Mouse (Mus musculus): ENCODE measurements around the gene Nat8l. TPM values are rescaled to one million over a fixed set of nuclear protein-coding genes. Genes with fewer than 3 reads are reported as not detected.
"Not testable (repeated sequence)": the region's sequence is repeated elsewhere in the genome, so short reads cannot be mapped to it uniquely, and the experiment has no call there.

Gene Nat8l
- total RNA-seq (2021), result 17.1 and 18.7 TPM in 2 replicates
- long read RNA-seq, experiment 1, full-length matches to known transcripts, result 9 of 14 reads
- long read RNA-seq, experiment 1, partial matches to known transcripts, result 0 of 14 reads
- long read RNA-seq, experiment 1, other reads (novel, unspliced or antisense), result 5 of 14 reads
- long read RNA-seq, experiment 2, full-length matches to known transcripts, result 8 of 19 reads
- long read RNA-seq, experiment 2, partial matches to known transcripts, result 1 of 19 reads
- long read RNA-seq, experiment 2, other reads (novel, unspliced or antisense), result 10 of 19 reads

DNA sequence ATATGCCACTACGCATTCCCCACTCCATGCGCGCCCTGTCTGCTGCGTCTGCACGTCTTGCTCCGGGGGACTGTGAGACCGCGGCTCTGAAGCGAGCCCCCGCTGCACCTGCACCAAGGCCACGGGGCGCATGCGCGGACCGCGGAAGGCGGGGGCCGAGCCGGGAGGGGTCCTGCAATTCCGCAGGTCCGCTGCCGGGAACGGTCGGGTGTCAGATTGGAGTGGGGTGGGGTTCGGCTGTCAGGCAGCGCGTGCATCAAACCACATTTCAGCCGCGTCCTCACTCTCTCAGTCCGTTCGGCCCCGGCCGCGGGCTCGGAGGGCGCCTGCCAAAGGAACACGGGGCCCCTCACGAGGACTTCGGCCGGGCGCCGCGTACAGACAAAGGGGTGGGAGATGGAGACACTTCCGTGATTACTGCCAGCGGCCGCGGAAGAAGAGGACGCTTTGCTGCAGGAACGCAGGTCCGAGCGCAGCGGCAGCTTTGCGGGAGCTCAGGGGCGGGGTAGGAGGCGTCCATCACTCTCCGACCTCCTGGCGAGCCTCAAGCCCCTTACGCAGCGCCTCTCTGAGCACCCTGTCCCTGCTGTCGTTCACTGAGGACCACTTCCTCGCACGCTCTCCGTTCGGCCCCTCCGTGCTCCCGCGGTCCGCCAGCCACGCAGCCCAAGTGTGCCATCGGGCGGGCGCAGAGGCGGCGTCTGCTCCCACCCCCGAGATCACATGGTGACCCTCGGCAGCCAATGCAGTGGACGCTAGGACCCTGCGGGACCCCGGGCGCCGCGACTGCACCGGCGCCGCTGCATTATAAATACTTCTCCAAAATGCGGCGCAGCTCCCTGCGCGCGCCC is at the start of gene Nat8l:
TSS of gene Nat8l (plus strand) at position 142 of the 851 bp plus-strand sequence.
- peak; percentile 70 for DNase-seq

DNA sequence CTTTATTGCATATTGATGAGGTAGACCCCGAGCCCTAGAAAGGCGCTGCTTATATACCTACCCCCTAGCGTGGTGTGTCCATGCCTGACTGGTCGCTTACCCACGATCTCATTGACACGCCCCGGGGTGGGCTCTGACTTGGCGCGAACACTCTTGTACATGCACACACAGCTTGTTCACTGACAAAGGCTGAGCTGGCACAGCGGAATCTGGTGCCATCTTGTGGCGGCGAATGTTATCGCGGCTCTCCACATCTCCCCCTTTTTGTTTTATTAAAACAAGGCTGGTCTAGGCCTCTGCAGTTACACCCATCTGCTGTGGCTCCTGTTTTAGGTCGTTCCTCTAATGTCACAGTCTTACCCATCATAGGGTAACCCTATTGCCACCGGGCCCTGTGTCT is 48.7 kb upstream of the Nat8l start:
- not testable (repeated sequence) for DNase-seq

DNA sequence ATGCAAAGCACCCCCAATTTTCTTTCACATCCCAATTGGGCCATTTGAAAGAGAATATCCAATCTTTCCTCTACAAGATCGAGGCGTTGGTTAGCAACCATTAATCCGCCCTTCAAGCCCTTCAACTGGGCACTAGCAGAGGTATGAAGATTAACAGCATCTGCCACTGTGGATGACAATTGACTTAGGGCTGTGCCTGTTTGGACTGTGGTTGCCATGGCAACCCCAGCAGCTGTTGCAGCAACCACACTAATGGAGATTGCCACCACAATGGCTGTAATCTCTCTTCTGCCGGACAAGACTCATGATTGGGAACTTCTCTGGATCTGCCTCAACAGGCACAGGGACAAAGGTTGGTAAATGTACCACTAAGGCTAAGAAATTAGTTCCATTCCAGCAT is 47.5 kb upstream of the Nat8l start:
- DNase-seq, result no peak

DNA sequence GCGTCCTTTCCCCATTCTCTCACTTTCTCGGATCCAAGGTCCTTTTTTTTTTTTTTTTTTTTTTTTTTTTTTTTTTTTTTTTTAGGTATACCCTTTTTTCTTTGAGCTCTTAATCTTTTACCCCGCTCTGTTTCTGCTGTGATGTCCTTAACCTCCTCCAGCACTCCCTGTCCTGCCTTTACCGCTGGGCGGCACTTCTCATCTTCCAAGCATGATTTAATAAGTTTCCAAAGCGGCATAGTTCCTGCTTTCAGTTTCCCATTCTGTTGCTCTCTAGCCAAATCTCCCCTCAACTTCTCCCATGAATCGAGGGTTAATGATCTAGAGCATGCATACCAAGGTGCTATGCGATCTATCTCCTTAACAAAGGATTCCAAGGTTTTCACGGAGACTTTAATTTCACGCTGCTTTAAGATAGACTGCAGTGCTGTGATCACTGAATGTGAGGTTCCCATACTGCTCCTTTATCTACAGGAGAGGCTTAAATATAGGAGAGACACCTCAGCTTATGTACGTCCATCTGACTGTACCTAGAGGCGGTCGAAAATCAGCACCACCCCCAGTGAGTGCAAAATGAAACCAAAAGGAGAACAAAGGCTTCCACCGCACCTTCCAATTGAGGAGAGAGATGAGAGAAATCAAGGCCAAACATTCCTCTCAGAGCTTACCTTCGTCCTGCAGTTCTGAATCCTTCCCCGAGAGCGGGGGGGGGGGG is 42.2 kb upstream of the Nat8l start:
- no peak for DNase-seq

DNA sequence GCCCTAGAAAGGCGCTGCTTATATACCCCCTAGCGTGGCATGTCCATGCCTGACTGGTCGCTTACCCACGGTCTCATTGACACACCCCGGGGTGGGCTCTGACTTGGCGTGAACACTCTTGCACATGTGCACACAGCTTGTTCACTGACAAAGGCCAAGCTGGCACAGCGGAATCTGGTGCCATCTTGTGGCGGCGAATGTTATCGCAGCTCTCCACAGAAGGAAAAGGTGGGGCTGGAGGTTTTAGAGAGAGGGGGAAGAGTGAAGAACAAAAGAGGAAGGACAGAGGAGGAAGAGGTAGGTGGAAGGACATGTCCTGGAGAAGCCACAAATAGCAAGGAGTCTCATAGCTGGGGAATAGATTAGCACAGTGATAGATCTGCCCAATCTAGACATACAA is 41.4 kb upstream of the Nat8l start:
- DNase-seq, result peak; percentile 83

DNA sequence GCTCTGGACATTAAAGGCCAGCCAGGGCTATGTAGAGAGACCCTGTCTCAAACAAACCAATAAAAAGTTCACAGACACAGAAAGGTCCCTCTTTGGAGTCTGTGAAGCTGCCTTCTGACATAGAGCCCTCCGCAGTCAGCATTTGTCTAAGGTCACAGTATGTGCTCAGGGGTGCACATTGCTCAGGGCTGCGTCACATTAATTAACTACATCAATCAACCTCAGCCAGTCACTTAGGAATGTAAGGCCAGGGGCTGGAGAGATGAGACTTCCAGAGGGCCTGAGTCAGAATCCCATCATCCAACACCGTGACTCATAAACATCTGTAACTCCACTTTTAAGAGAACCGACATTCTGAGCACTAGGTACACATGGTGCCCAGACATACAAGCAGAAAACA is 39.9 kb upstream of the Nat8l start:
- peak; percentile 52 for DNase-seq

DNA sequence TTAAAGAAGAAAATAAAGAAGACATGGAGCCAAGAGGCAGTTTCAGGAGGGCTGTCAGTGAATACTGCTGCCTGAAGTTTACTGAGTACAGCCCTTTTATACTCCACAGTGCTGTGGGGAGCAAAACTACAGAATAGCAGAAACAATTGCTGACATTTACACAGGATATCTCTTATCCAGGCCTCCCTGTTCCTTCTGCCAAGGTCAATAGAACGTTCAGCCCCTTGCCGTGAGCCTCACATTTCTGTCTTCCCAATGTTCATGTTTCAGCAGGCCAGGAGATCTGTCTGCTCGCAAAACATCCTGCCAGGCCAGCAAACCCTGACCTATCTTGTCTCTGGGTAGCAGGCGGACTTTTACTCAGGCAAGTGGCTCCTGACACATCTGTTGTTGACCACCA is 36.4 kb upstream of the Nat8l start:
- DNase-seq, result no peak

DNA sequence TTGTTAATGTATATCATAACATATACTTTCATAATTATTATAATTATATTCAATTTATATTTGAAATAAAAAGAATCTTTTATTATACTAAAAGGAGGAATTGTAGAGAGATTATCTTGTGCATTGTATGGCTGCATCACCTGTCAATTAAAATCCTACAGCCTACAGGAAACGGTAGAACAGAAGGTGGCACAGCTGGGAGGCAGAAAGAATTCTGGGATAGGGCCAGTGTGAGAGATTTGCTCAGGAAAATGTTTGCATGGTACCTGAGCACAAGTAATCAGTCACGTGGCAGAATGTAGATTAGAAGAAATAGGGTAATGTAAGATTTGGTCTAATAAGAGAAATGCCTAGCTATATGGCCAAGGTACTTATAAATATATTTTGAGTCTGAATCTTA is 21.0 kb upstream of the Nat8l start:
- no peak for DNase-seq

DNA sequence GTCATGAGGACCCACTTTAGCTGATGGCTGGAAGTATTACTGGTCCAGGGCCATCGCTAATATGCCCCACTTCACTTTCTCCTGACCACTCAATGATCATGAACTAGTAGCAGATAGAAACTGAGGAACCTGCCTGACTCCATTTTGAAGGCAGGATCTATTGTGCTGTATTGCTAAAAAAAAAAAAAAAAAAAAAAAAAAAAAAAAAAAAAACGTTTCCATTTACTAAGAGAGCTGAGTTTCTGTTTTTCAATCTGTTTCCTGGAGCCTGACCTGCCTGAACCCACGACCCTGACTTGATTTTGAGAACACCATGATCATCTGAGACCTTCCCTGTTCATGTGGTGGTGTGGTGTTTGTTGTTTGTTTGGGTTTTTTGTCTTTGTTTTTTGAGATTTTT is 19.5 kb upstream of the Nat8l start:
- no peak for DNase-seq

DNA sequence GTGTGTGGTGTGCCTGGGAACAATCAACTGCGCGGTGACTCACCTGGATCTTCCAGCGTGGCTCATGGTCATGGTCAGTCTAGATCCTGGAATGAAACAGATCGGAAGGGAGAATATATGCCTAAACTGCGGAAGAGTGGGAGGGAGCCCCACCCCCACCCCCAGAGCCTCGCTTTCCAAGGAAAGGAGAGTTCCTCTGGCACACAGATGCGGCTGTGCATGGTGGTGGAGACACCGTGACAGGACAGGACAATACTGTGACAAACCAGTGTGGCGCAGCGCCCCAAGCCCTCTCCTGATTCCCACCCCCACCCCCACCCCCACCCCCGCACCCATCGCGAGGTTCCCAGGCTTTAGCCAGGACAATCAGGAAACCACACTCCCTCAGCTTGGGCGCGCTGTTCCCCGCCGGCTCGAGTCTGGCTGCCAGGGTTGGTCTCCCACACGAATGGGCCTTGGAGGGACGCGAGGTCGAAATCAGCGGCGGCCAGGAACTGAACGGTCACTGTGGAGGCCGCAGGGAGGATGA is 13.0 kb upstream of the Nat8l start:
- DNase-seq, result peak; percentile 61

DNA sequence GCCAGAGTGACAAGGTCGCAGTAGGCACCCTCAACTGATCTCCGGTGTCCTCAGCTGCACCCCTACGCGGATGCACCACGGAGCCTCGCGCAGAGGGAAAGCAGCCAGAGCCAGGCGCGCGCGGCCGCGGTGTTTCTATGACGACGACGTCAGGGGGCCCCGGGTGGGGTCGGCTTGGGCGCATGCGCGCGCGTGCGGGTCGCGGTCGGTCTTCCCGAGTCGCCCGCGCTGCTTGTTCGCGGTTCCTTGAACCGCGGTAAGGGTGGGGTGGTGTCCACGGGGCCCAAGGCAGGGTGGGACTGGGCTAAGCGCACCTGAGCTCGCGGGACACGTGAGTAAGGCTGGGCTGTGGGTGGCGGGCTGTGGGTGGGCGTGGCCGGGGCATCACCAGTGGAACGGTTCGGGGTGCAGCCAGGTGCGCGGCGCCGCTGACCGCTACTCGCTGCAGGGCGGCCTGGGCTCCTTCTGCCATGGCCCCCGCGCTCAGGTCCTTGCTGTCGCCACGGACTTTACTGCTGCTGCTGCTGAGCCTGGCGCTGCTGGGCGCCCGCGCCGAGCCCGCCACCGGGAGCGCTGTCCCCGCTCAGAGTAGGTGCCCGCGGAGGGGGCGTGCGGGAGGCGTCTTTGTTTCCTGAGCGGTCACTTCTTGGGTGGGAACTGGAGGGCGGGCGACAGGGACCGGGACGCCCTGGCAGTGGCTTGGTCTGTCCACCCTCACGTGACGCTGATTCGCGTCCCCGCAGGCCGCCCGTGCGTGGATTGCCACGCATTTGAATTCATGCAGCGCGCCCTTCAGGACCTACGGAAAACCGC is 12.3 kb upstream of the Nat8l start, which contains the start of gene Gm1673:
TSS of gene Gm1673 (plus strand) at position 125 of the 813 bp plus-strand sequence.
- DNase-seq, result peak; percentile 95

DNA sequence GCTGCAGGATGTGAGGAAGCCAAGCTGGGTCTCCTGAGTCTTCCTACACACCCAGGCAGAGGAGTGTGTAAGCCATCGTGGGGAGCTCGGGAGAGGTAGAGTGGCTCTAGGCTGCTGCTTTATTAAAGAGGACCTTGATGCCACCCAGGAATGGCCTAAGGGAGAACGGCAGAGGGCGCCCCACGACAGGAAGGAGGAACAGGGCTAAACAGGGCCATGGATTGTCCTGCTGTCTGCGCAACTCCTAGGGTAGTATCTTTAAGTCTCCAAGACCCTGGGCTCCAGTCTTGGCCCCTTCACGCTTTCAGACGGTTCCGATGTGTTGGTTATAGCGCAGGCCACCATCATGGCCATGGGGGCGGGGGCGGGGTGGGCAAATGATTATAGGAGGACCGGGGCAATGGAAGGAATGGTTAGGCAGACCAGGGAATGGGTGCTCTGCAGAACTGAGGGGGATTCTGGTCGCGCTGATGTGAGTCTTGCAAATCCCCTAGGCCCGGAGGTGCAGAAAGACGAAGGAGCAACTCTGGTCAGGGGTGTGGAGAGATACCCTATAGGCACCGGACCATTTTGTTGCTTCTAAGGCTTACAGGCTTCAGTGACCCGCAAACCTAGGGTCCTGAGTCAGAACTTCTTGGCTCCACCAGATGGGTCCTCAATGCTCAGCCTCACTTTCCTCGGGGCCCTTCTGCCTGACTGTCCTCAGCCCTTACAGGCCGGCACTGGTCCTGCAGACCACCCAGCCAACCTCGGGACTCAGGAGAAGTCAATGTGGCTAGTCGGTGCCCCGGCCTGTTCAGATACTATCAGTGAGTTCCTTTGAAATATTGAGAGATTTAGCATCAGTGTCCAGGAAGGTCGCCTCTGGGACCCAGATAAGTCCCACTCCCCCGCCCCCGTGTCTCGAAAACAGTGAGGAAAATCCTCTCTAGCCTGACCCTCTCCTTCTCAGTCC is 836 bp upstream of the Nat8l start:
- peak; percentile 89 for DNase-seq

DNA sequence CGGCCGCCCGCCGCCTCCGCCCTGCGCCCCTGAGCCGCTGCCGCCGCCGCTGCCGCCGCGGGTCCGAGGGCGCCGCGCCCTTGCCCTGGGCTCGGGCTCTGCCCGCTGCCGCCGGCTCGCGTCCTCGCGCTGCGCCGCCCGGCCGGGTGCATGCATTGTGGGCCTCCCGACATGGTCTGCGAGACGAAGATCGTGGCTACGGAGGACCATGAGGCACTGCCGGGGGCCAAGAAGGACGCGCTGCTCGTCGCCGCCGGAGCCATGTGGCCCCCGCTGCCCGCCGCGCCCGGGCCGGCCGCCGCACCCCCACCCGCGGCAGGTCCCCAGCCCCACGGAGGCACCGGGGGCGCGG is 886 bp downstream of the Nat8l start:
- peak; percentile 38 for DNase-seq

DNA sequence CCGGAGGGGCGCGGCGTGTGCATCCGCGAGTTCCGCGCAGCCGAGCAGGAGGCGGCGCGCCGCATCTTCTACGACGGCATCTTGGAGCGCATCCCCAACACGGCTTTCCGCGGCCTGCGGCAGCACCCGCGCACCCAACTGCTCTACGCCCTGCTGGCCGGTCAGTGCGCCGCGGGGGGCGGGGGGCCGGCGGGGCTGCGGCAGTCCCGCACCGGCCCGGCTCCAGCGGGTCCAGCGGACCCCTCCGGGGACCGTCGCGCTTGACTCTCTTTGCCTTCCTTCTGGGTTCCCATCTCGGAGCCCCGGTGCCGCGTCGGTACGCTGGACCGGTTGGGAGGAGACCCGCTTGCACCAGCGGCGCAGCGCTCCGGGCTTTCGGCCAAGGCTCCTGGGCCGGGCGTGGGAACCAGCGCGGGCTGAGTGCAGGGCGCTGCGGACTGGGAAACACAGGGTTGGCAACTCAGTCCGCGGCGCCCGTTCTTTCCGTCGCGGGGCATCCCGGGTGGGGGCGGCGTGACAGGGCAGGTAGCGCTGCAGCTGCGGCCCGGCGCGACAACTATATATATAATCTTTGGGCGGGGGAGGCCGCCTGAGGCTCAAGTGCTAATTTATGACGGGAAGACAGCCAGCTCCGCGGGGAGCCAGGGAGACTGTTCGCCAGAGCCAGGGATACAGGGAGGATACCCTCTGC is 1.4 kb downstream of the Nat8l start:
- DNase-seq, result peak; percentile 81

DNA sequence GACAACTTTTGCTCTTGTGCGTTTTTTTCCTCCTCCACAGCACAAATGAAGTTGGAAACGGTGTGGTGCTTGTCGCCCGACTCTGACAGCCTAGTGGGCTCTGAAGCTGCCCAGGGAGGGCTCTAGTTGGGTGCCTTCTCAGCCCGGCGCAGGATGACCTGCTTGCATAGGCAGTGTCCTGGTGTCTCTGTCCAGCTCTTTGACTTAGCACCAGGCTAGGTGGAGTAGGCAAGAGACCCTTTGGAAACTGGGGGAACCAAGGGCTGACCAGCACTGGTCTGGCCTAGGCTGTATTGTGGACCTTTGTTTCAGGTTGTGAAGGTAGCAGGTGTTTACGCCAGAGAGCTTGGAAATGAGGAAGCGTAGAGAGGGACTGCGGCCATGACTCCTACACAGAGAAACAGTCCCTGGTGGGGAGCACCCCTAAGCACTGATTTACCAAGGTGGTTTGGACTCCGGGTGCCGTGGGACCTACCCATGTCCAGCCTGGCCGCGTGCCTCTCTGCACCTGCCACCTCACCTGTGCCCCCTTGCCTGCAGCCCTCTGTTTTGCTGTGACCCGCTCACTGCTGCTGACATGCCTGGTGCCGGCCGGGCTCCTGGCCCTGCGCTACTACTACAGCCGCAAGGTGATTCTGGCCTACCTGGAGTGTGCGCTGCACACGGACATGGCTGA is 2.2 kb downstream of the Nat8l start:
- no peak for DNase-seq

DNA sequence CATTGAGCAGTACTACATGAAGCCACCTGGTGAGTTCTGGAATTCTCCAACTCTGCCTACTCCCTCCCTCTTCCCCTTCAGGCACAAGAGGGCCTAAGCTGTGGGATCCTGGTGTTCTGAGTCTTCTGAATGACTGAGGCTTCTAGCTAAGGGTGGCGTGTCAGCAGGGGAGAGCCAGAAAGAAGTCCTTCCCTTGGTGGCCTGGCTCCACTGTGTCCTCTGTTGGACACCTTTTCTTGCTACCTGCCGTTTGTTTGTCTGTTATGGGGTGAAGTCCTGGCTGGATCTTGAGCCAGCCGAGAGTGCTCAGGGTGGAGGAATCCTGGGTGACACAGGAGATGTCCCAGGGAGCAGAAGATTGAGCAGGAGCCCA is 2.7 kb downstream of the Nat8l start:
- DNase-seq, result no peak

DNA sequence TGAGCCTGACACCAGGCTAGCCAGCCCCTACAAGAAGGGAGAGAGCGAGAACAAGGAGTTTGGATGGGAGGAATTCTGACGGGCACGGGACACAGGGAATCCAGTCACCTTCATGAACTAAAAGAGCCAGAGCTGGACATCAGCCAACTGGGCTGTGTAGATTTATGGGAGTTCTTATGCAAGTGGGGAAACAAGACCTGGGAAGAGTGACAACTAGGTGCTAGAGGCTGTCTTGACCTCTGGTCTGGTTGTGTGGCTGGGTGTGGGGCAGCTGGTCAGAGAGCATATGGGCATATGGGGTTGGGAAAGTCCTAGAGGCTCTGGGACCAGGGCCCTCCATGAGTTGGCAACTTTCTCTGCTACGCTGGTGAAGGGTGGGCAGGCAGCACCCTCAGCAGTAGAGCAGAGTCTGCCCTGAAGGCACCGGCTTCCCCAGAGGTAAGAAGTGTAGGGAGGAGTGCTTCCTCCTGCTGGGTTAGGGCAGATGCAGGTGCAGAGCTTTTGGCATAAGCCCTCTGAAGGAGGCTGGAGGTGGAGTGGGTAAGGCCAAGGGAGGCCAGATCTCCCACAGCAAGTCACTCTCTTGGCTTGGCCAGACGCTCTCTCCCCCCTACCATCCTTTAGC is 3.8 kb downstream of the Nat8l start:
- peak; percentile 80 for DNase-seq

DNA sequence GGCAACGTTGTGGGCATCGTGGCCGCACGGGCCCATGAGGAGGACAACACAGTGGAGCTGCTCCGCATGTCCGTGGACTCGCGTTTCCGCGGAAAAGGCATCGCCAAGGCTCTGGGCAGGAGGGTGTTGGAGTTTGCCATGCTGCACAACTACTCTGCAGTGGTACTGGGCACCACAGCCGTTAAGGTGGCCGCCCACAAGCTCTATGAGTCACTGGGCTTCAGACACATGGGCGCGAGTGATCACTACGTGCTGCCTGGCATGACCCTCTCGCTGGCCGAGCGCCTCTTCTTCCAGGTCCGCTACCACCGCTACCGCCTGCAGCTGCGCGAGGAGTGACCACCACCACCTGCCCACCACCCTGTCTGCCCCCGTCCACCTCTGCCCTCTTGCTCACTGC is 5.0 kb downstream of the Nat8l start:
- DNase-seq, result no peak

DNA sequence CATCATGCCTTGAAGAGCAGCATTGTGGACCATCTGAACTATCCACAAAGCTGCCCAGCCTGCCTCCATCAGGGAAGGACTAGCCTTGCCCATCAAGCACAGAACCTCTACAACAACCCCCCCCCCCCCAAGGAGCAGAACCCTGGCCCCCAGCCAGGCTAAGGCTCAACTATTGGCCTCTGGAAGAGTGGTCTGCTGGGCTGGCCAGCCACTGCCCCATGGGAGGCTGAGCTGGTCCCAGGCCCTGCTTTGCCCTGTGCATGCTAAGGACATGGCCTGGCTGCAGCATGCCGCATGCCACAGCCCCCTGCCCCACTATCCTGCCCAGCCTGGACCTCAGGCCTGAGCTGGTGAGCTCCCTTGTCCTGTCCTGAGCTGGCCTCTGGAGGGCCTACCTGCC is 5.6 kb downstream of the Nat8l start:
- DNase-seq, result peak; percentile 63

All from adrenal gland, postnatal 14 days (tissue).